Mouse (Mus musculus): ENCODE data around the gene Lrrc8d. TPM values are rescaled to one million over a fixed set of nuclear protein-coding genes. Genes with fewer than 3 reads are reported as not detected.

Lrrc8d gene
- polyA plus RNA-seq, 1 experiment from 2014 or later, result 22.2 TPM

DNA sequence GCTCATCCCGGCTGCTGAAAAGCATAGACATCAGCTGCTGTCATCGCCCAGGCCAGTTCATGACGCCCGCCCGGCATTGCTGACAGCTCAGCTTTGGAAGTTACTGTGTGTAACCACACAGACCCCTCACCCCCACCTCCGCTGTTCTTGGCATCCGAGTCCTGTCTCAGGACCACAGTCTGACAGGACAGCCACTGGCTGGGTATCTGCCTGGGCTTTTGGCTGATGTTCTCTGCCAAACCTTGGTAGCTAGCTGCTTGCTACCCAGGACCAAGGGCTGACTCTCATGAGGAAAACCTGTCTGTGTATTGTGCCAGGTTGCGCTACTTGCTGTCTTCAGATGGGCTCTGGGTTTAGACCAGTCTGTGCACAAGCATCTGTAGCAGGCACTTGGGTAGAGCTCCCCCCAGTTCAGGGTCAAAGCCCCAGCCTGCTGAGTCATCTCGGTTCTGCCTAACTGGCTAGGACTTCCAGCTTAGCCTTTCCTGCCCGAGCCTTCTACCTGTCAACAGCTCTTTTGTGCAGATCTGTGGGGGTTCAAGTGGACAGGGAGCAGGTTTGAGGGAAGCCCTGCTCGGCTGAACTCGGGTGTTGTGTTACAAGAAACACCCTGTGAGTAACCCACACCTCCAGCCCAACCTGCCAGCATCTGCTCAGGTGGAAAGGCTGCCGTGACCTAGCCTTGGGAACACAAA, 93.2 kb downstream of the Lrrc8d start:
- Histone ChIP-seq H3K27me3 (replicated peaks; ENCODE audit: low read depth, poor library complexity, severe bottlenecking) (no peaks in the 10 kb centered on the region), H3K4me3 (peak overlapping the region; percentile 9; the same call in 1 of the 2 replicates), H3K36me3 (replicated peaks) (peaks cover 5% of the 10 kb centered on the region; the same call in 1 of the 2 replicates), H3K4me1 (peaks cover 54% of the 10 kb centered on the region), H3K9me3 (no peaks in the 10 kb centered on the region), H3K27ac (replicated peaks) (peak overlapping the region; percentile 66)
- 41% methylated on average over 13 of the region's 13 CpGs for WGBS
- peak; percentile 55 for DNase-seq (ENCODE audit: low spot score)

DNA sequence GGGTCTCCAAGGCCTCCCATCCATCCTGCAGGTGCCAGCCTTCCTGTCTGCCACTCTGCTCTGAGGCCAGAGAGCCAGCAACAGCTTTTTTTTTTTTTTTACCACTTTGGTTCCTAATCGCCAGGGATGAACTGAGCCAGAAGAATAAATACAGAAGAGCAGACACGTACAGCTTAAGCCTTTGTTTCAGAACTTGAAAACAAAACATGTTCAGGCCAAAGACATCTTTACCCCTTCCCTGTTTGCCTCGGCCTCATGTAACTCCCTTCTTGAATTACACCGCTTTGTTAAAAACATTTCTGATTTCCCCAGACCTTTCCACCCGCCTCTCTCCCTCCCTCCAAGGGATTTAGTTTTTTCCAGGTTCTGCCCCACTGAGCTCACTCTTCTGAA, 93.8 kb downstream of the Lrrc8d start:
- Histone ChIP-seq H3K27me3 (replicated peaks; ENCODE audit: low read depth, poor library complexity, severe bottlenecking) (no peaks in the 10 kb centered on the region), H3K27ac (replicated peaks) (peak overlapping the region; percentile 66), H3K36me3 (replicated peaks) (peaks cover 6% of the 10 kb centered on the region; the same call in 1 of the 2 replicates), H3K4me1 (peaks cover 55% of the 10 kb centered on the region), H3K9me3 (no peaks in the 10 kb centered on the region), H3K4me3 (no peak overlapping the region)
- 45% methylated on average over 5 of the region's 5 CpGs for WGBS
- DNase-seq (ENCODE audit: low spot score), result no peak

- Histone ChIP-seq H3K4me3 (no peak overlapping the region), H3K27me3 (replicated peaks; ENCODE audit: low read depth, poor library complexity, severe bottlenecking) (no peaks in the 10 kb centered on the region), H3K36me3 (replicated peaks) (peaks cover 6% of the 10 kb centered on the region; the same call in 1 of the 2 replicates), H3K27ac (replicated peaks) (no peak overlapping the region), H3K4me1 (peaks cover 41% of the 10 kb centered on the region), H3K9me3 (no peaks in the 10 kb centered on the region)
- 83% methylated on average over 4 of the region's 4 CpGs for WGBS
- no peak for DNase-seq (ENCODE audit: low spot score)
These were observed 98.7 kb downstream of the Lrrc8d start for GRCm38 (mm10) chr5:105798421-105798820.

DNA sequence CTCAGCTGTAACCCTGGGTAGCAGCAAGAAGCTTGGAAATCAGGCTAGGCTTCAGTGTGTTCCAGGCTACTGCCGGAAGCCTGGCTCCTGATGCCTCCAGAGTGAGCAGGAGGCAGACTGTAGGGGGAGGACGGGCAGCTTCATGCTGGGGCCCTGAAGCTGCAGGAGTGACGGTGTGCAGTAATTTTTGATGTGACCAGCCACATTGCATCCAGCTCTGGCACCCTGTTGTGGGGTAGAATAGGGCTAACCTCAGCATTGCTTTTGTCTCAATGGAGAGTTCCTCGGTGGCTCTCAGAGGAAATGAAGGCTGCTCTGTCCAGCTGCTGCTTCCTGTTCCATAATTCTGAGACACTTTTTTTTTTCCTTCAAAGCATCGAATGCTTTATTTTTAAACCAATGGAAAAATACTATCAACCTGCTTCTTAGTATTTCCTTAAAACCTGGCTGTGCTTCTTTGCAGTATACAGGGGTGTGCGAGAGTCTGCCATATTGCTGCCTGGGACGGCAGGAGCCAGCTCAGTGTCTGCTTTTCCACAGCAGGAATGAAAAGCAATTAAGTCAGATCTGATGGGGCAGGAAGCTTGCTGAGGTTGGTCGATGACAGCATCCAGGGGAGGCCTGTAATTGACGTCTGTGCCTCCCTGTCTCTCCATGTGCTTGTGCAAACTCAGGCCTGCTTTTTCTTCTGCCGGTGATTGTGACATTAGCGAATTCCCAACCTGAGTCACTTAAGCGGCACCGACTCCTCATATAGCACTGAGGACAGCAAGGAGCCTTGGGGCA, 100.3 kb downstream of the Lrrc8d start:
- no peaks in the 10 kb centered on the region for H3K9me3 ChIP-seq
- WGBS, result 34% methylated on average over 13 of the region's 13 CpGs
- no peaks in the 10 kb centered on the region for H3K27me3 ChIP-seq (replicated peaks; ENCODE audit: low read depth, poor library complexity, severe bottlenecking)
- peak; percentile 36 for DNase-seq (ENCODE audit: low spot score)
- no peak overlapping the region for H3K4me3 ChIP-seq
- peaks cover 6% of the 10 kb centered on the region; the same call in 1 of the 2 replicates for H3K36me3 ChIP-seq (replicated peaks)
- peak overlapping the region; percentile 26; the same call in 1 of the 2 replicates for H3K27ac ChIP-seq (replicated peaks)
- peaks cover 36% of the 10 kb centered on the region for H3K4me1 ChIP-seq

DNA sequence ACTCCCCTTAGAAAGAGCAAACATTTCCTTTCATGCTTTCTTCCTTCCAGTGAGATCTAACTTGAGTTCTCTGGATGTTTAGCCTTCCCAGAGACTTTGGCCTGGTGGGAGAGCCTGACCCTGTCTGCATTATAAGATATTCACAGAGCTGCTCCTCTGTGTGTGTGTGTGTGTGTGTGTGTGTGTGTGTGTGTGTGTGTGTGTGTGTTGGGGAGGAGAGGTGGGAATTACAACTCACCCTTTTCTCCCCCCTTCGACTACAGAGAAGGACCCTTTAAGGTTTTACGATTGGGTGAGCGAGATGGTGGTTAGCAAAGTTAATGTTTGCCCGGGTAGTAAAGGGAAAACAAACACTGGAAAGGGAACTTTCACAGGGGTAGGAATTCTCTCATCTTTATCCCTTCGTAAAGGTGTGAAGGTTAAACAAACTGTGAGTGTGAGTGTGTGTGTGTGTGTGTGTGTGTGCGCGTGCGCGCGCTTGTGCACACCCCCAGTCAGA, 101.3 kb downstream of the Lrrc8d start:
- Histone ChIP-seq H3K27me3 (replicated peaks; ENCODE audit: low read depth, poor library complexity, severe bottlenecking) (no peaks in the 10 kb centered on the region), H3K4me3 (no peak overlapping the region), H3K36me3 (replicated peaks) (peaks cover 12% of the 10 kb centered on the region), H3K27ac (replicated peaks) (0 out of 2 replicates have a peak overlapping the region, but pooled peaks have one; percentile 26), H3K9me3 (no peaks in the 10 kb centered on the region), H3K4me1 (peaks cover 35% of the 10 kb centered on the region)
- DNase-seq (ENCODE audit: low spot score), result no peak
- WGBS, result 80% methylated on average over 10 of the region's 10 CpGs

DNA sequence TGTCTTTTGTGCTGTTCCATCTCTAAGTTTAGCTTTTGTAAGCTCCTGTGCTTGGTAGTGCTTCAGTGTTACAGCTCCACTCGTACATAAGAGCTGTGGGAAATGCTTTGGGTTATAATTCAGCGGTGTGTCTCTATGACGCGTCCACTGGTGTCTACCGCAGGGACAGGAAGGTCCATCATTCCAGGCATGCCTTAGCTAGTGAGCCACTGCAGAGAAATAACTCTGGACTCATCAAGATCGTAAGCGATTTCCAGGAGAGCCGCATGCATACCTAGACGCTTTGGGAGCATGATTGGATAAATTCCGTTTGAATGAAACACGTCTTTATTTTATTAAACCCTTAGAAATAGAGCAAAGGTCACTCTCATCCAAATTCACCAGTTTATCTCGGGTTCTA, 106.2 kb downstream of the Lrrc8d start:
- no peak for DNase-seq (ENCODE audit: low spot score)
- H3K9me3 ChIP-seq, result no peaks in the 10 kb centered on the region
- H3K36me3 ChIP-seq (replicated peaks), result peaks cover 15% of the 10 kb centered on the region
- H3K4me3 ChIP-seq, result no peak overlapping the region
- H3K27ac ChIP-seq (replicated peaks), result no peak overlapping the region
- WGBS, result 92% methylated on average over 12 of the region's 12 CpGs
- H3K4me1 ChIP-seq, result peaks cover 26% of the 10 kb centered on the region
- H3K27me3 ChIP-seq (replicated peaks; ENCODE audit: low read depth, poor library complexity, severe bottlenecking), result no peaks in the 10 kb centered on the region

- H3K27ac ChIP-seq (replicated peaks), result no peak overlapping the region
- peaks cover 30% of the 10 kb centered on the region for H3K36me3 ChIP-seq (replicated peaks)
- WGBS, result 68% methylated on average over 7 of the region's 7 CpGs
- H3K9me3 ChIP-seq, result peaks cover 8% of the 10 kb centered on the region; the same call in 1 of the 2 replicates
- no peak for DNase-seq (ENCODE audit: low spot score)
- H3K4me1 ChIP-seq, result peaks cover 19% of the 10 kb centered on the region
- no peaks in the 10 kb centered on the region for H3K27me3 ChIP-seq (replicated peaks; ENCODE audit: low read depth, poor library complexity, severe bottlenecking)
- no peak overlapping the region for H3K4me3 ChIP-seq
These were observed 107.7 kb downstream of the Lrrc8d start for GRCm38 (mm10) chr5:105807461-105807860.

DNA sequence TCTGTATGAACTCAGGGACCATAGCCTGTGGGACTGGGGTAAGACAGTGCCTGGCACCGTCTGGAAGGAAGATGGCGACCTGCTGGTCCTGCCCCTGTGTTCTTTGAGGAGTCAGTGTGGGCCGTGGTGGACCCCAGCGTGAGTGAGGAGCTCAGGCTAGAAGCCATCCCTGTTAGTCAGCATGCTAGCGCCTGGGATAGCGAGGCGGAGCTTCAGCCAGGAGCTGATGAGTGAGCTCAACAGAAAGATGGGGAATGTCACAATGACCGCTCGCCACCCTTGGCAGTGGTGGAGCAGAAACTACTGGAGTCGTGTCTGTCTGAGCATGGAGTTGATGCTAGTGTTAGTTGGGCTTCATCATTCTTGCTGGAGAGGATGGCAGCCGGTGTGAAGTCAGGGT, 109.3 kb downstream of the Lrrc8d start:
- Histone ChIP-seq H3K27ac (replicated peaks) (no peak overlapping the region), H3K27me3 (replicated peaks; ENCODE audit: low read depth, poor library complexity, severe bottlenecking) (no peaks in the 10 kb centered on the region), H3K4me1 (peaks cover 16% of the 10 kb centered on the region), H3K36me3 (replicated peaks) (peaks cover 46% of the 10 kb centered on the region), H3K4me3 (no peak overlapping the region), H3K9me3 (peaks cover 18% of the 10 kb centered on the region; the same call in 1 of the 2 replicates)
- WGBS, result 88% methylated on average over 11 of the region's 11 CpGs
- no peak for DNase-seq (ENCODE audit: low spot score)

GRCm38 (mm10) chr5:105813036-105813435, 113.3 kb downstream of the Lrrc8d start:
- Histone ChIP-seq H3K4me3 (no peak overlapping the region), H3K4me1 (peaks cover 12% of the 10 kb centered on the region), H3K27ac (replicated peaks) (no peak overlapping the region), H3K9me3 (peaks cover 18% of the 10 kb centered on the region; the same call in 1 of the 2 replicates), H3K36me3 (replicated peaks) (peaks cover 70% of the 10 kb centered on the region), H3K27me3 (replicated peaks; ENCODE audit: low read depth, poor library complexity, severe bottlenecking) (no peaks in the 10 kb centered on the region)
- 97% methylated on average over 14 of the region's 14 CpGs for WGBS
- DNase-seq (ENCODE audit: low spot score), result no peak

GRCm38 (mm10) chr5:105813974-105814373, 114.2 kb downstream of the Lrrc8d start:
- WGBS, result 92% methylated on average over 10 of the region's 10 CpGs
- Histone ChIP-seq H3K4me1 (peaks cover 16% of the 10 kb centered on the region), H3K27ac (replicated peaks) (no peak overlapping the region), H3K36me3 (replicated peaks) (peaks cover 70% of the 10 kb centered on the region), H3K9me3 (peaks cover 18% of the 10 kb centered on the region; the same call in 1 of the 2 replicates), H3K27me3 (replicated peaks; ENCODE audit: low read depth, poor library complexity, severe bottlenecking) (no peaks in the 10 kb centered on the region), H3K4me3 (no peak overlapping the region)
- DNase-seq (ENCODE audit: low spot score), result no peak

DNA sequence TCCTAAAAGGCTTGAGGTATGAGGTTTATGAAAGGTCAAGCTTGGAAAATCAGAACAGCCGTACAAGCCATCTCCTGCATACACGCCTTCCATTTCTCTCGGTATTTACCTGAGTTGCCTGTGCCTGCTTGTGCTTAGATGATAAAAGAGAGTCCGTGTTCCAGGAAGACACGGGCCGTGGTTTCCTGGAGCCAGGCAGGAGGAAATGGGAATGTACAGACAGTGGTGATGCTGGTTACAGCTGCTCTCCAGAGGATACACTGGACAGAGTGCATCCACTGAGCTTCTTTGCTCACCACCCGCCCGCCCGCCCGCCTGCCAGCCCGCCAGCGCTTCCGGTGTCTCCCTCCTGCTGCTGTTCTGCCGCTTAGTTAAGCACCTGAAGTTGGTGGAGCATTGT, 116.3 kb downstream of the Lrrc8d start:
- H3K4me1 ChIP-seq, result peaks cover 19% of the 10 kb centered on the region
- DNase-seq (ENCODE audit: low spot score), result no peak
- no peak overlapping the region for H3K27ac ChIP-seq (replicated peaks)
- H3K9me3 ChIP-seq, result peaks cover 18% of the 10 kb centered on the region; the same call in 1 of the 2 replicates
- no peak overlapping the region for H3K4me3 ChIP-seq
- H3K36me3 ChIP-seq (replicated peaks), result peaks cover 60% of the 10 kb centered on the region
- H3K27me3 ChIP-seq (replicated peaks; ENCODE audit: low read depth, poor library complexity, severe bottlenecking), result no peaks in the 10 kb centered on the region
- 92% methylated on average over 14 of the region's 14 CpGs for WGBS

GRCm38 (mm10) chr5:105817248-105817976, 117.6 kb downstream of the Lrrc8d start:
- DNase-seq (ENCODE audit: low spot score), result no peak
- Histone ChIP-seq H3K27me3 (replicated peaks; ENCODE audit: low read depth, poor library complexity, severe bottlenecking) (no peaks in the 10 kb centered on the region), H3K4me1 (peaks cover 21% of the 10 kb centered on the region), H3K27ac (replicated peaks) (no peak overlapping the region), H3K9me3 (peaks cover 11% of the 10 kb centered on the region; the same call in 1 of the 2 replicates), H3K36me3 (replicated peaks) (peaks cover 47% of the 10 kb centered on the region), H3K4me3 (no peak overlapping the region)
- 88% methylated on average over 9 of the region's 9 CpGs for WGBS
